Mouse (Mus musculus) MEL (cell line): ENCODE data around the gene Stk32b. TPM values are rescaled to one million over a fixed set of nuclear protein-coding genes. Genes with fewer than 3 reads are reported as not detected.

Experiments
- DNase-seq: peaks from one replicate; pipeline ENCODE4 v3.0.0; 2011; ENCODE audit warnings: low read depth, low spot score
- H3K27ac ChIP-seq: 2 replicates; pipeline ENCODE4 v1.5.1; 2012; ENCODE audit warnings: low read depth, mild to moderate bottlenecking, control low read depth, low read length, moderate library complexity; ENCODE audit not compliant: control insufficient read depth
- H3K27me3 ChIP-seq, 2 experiments: fragments of 150-350 bp in 1 of 2; sonication (generic) in 1 of 2; 2 replicates each; pipeline ENCODE4 v1.6.1; 2012; ENCODE audit warnings: low read length in 2 of 2, mild to moderate bottlenecking in 2 of 2, improper control_type of control experiment in 1 of 2, moderate library complexity in 1 of 2; ENCODE audit not compliant: insufficient read depth in 2 of 2, control insufficient read depth in 1 of 2
- H3K36me3 ChIP-seq, 2 experiments: 2 replicates each; pipeline ENCODE4 v1.6.1; 2012 to 2014; ENCODE audit warnings: low read length in 2 of 2, improper control_type of control experiment in 1 of 2, inconsistent platforms in 1 of 2, mild to moderate bottlenecking in 1 of 2; ENCODE audit not compliant: insufficient read depth in 2 of 2, control insufficient read depth in 1 of 2
- H3K4me1 ChIP-seq, 2 experiments: fragments of 150-350 bp in 1 of 2; sonication (generic) in 1 of 2; 2 replicates each; pipeline ENCODE4 v1.6.1; 2012; ENCODE audit warnings: low read length in 2 of 2, improper control_type of control experiment in 1 of 2, mild to moderate bottlenecking in 1 of 2; ENCODE audit not compliant: insufficient read depth in 2 of 2, control insufficient read depth in 1 of 2
- H3K4me3 ChIP-seq, 2 experiments: fragments of 150-350 bp in 1 of 2; sonication (generic) in 1 of 2; 2 replicates each; pipeline ENCODE4 v1.5.1; 2012; ENCODE audit warnings: low read depth in 2 of 2, low read length in 2 of 2, mild to moderate bottlenecking in 2 of 2, moderate library complexity in 2 of 2, control low read depth in 1 of 2, improper control_type of control experiment in 1 of 2; ENCODE audit not compliant: control insufficient read depth in 1 of 2, insufficient read depth in 1 of 2
- H3K79me2 ChIP-seq: 2 replicates; pipeline ENCODE4 v1.6.1; 2012; ENCODE audit warnings: mild to moderate bottlenecking, low read length, moderate library complexity; ENCODE audit not compliant: control insufficient read depth, poor library complexity, insufficient read depth
- H3K9ac ChIP-seq: 2 replicates; pipeline ENCODE4 v1.6.1; 2012; ENCODE audit warnings: low read depth, mild to moderate bottlenecking, control low read depth, low read length, moderate library complexity; ENCODE audit not compliant: control insufficient read depth, poor library complexity, severe bottlenecking
- H3K9me3 ChIP-seq: fragments of 150-350 bp; sonication (generic); replicated peaks from 2 replicates; pipeline ENCODE4 v1.6.1; 2012; ENCODE audit warnings: mild to moderate bottlenecking, low read length, improper control_type of control experiment, moderate library complexity; ENCODE audit not compliant: insufficient read depth
- CHD1 ChIP-seq: IDR thresholded peaks from 2 replicates; pipeline ENCODE4 v1.6.1; 2012; ENCODE audit warnings: low read depth, mild to moderate bottlenecking, inconsistent platforms, low read length, improper control_type of control experiment
- CTCF ChIP-seq, 3 experiments: IDR thresholded peaks in 2 of 3; conservative IDR thresholded peaks in 1 of 3; 2 replicates each; pipeline ENCODE4 v1.5.1; 2011 to 2012; ENCODE audit warnings: low read length in 3 of 3, low read depth in 2 of 3, mild to moderate bottlenecking in 2 of 3, improper control_type of control experiment in 1 of 3, inconsistent platforms in 1 of 3, mixed read lengths in 1 of 3, moderate library complexity in 1 of 3; ENCODE audit not compliant: control insufficient read depth in 1 of 3, insufficient read depth in 1 of 3, poor library complexity in 1 of 3, severe bottlenecking in 1 of 3
- E2F4 ChIP-seq: IDR thresholded peaks from 2 replicates; pipeline ENCODE4 v1.6.1; 2011; ENCODE audit warnings: low read depth, low read length, improper control_type of control experiment, borderline replicate concordance
- ELF1 ChIP-seq: IDR thresholded peaks from 2 replicates; pipeline ENCODE4 v1.6.1; 2014; ENCODE audit warnings: low read depth, mild to moderate bottlenecking, inconsistent platforms, low read length, improper control_type of control experiment, moderate library complexity
- EP300 ChIP-seq, 2 experiments: IDR thresholded peaks; 2 replicates each; pipeline ENCODE4 v1.6.1; 2011; ENCODE audit warnings: improper control_type of control experiment in 2 of 2, low read length in 2 of 2, low read depth in 1 of 2, mild to moderate bottlenecking in 1 of 2
- GABPA ChIP-seq: IDR thresholded peaks from 2 replicates; pipeline ENCODE4 v1.6.1; 2012; ENCODE audit warnings: low read depth, mild to moderate bottlenecking, inconsistent platforms, low read length, improper control_type of control experiment, moderate library complexity
- HCFC1 ChIP-seq: IDR thresholded peaks from 2 replicates; pipeline ENCODE4 v1.6.1; 2012; ENCODE audit warnings: low read depth, mild to moderate bottlenecking, inconsistent platforms, low read length, improper control_type of control experiment, moderate library complexity
- KAT2A ChIP-seq: conservative IDR thresholded peaks from 2 replicates; pipeline ENCODE4 v1.6.1; 2012; ENCODE audit warnings: low read depth, low read length, improper control_type of control experiment, inconsistent platforms
- MYC ChIP-seq: IDR thresholded peaks from 2 replicates; pipeline ENCODE4 v1.6.1; 2011; ENCODE audit warnings: low read depth, mild to moderate bottlenecking, low read length, improper control_type of control experiment, moderate library complexity
- NELFE ChIP-seq: IDR thresholded peaks from 2 replicates; pipeline ENCODE4 v1.6.1; 2011; ENCODE audit warnings: low read depth, low read length, improper control_type of control experiment
- NRF1 ChIP-seq: IDR thresholded peaks from 2 replicates; pipeline ENCODE4 v1.6.1; 2014; ENCODE audit warnings: low read depth, mild to moderate bottlenecking, inconsistent platforms, low read length, improper control_type of control experiment, moderate library complexity; ENCODE audit not compliant: poor library complexity, insufficient read depth, severe bottlenecking
- POLR2A ChIP-seq, 2 experiments: IDR thresholded peaks; 2 replicates each; pipeline ENCODE4 v1.6.1; 2011 to 2012; ENCODE audit warnings: low read length in 2 of 2, mild to moderate bottlenecking in 2 of 2, control low read depth in 1 of 2, improper control_type of control experiment in 1 of 2, low read depth in 1 of 2, moderate library complexity in 1 of 2; ENCODE audit not compliant: control insufficient read depth in 1 of 2, insufficient read depth in 1 of 2, poor library complexity in 1 of 2
- RCOR1 ChIP-seq: IDR thresholded peaks from 2 replicates; pipeline ENCODE4 v1.6.1; 2012; ENCODE audit warnings: low read depth, mild to moderate bottlenecking, inconsistent platforms, low read length, improper control_type of control experiment
- SIN3A ChIP-seq: IDR thresholded peaks from 2 replicates; pipeline ENCODE4 v1.6.1; 2012; ENCODE audit warnings: low read length, improper control_type of control experiment, inconsistent platforms
- SMC3 ChIP-seq: IDR thresholded peaks from 2 replicates; pipeline ENCODE4 v1.6.1; 2011; ENCODE audit warnings: low read depth, low read length, improper control_type of control experiment
- ZNF384 ChIP-seq: IDR thresholded peaks from 2 replicates; pipeline ENCODE4 v1.6.1; 2012; ENCODE audit warnings: low read depth, mild to moderate bottlenecking, inconsistent platforms, low read length, improper control_type of control experiment
- polyA plus RNA-seq, 2 experiments: library from polyadenylated mRNA; stranded (reverse) in 1 of 2; unstranded in 1 of 2; fragments of >175 nt in 1 of 2; fragments of >200 nt in 1 of 2; gene quantifications; 2 replicates each; pipeline versions ENCODE4 v1.2.1 to v1.2.4; 2012; ENCODE audit warnings: low replicate concordance in 2 of 2, low read depth in 1 of 2; ENCODE audit not compliant: insufficient read length in 2 of 2, insufficient read depth in 1 of 2, missing spikeins in 1 of 2
- total RNA-seq: library from RNA; depleted of rRNA; stranded (reverse); fragments of 300-350 nt; gene quantifications from 2 replicates; pipeline ENCODE4 v1.2.3, GENCODE M21; 2012

Stk32b gene
- total and polyA plus RNA-seq, 3 experiments = not detected

GRCm38 (mm10) chr5:37655208-37655607 is 61.8 kb downstream of the Stk32b start:
- TF ChIP-seq POLR2A (IDR thresholded peaks at IDR 0.05; ENCODE audit: control insufficient read depth in 1 of 2, insufficient read depth in 1 of 2, low read depth in 1 of 2, low read length in 2 of 2, poor library complexity in 1 of 2) = no peak
- no peak for TF ChIP-seq HCFC1
- no peak for TF ChIP-seq EP300 (IDR thresholded peaks at IDR 0.05; ENCODE audit: low read depth in 1 of 2, low read length in 2 of 2)
- H3K36me3 ChIP-seq = no peaks in the 10 kb centered on the region
- H3K4me3 ChIP-seq = no peak overlapping the region
- H3K4me1 ChIP-seq = no peaks in the 10 kb centered on the region
- DNase-seq = no peak
- H3K79me2 ChIP-seq = no peaks in the 10 kb centered on the region
- H3K27ac ChIP-seq = no peak overlapping the region
- H3K9ac ChIP-seq = no peak overlapping the region
- H3K9me3 ChIP-seq = no peaks in the 10 kb centered on the region; the same call in 1 of the 2 replicates
- no peaks in the 10 kb centered on the region for H3K27me3 ChIP-seq

GRCm38 (mm10) chr5:37650681-37651211 is 66.2 kb downstream of the Stk32b start:
- Histone ChIP-seq H3K4me3 (no peak overlapping the region), H3K9me3 (no peaks in the 10 kb centered on the region; the same call in 1 of the 2 replicates), H3K27ac (no peak overlapping the region), H3K4me1 (no peaks in the 10 kb centered on the region), H3K36me3 (no peaks in the 10 kb centered on the region), H3K27me3 (no peaks in the 10 kb centered on the region), H3K79me2 (no peaks in the 10 kb centered on the region), H3K9ac (no peak overlapping the region)
- TF ChIP-seq SMC3 (no peak), CTCF (IDR thresholded peaks at IDR 0.05 in 2 of 3, conservative IDR thresholded peaks at IDR 0.05 in 1 of 3; ENCODE audit: control insufficient read depth in 1 of 3, insufficient read depth in 1 of 3, low read depth in 2 of 3, low read length in 3 of 3, poor library complexity in 1 of 3, severe bottlenecking in 1 of 3) (no peak), RCOR1 (no peak), NRF1 (no peak), NELFE (no peak), CHD1 (no peak), SIN3A (no peak), ELF1 (no peak), E2F4 (no peak), MYC (no peak), ZNF384 (no peak), KAT2A (no peak), GABPA (no peak)
- no peak for DNase-seq
